Mouse (Mus musculus): Measurements from ENCODE around the gene Timmdc1.
"Not testable (repeated sequence)": the region's sequence is repeated elsewhere in the genome, so short reads cannot be mapped to it uniquely, and the experiment has no call there.

Timmdc1 gene

GRCm38 (mm10) chr16:38496604-38497140, 25.8 kb downstream of the Timmdc1 start:
- DNase-seq (ENCODE audit: low read depth, low spot score), result no peak

GRCm38 (mm10) chr16:38493890-38494289, 28.6 kb downstream of the Timmdc1 start:
- DNase-seq (ENCODE audit: low read depth, low spot score), result no peak

GRCm38 (mm10) chr16:38492551-38492950, 29.9 kb downstream of the Timmdc1 start:
- no peak for DNase-seq (ENCODE audit: low read depth, low spot score)

GRCm38 (mm10) chr16:38483582-38484309, 38.7 kb downstream of the Timmdc1 start:
- no peak for DNase-seq (ENCODE audit: low read depth, low spot score)

- DNase-seq (ENCODE audit: low read depth, low spot score), result peak; percentile 60
These were observed 39.5 kb downstream of the Timmdc1 start for GRCm38 (mm10) chr16:38482780-38483562.

- DNase-seq (ENCODE audit: low read depth, low spot score), result no peak
These were observed 41.1 kb downstream of the Timmdc1 start for GRCm38 (mm10) chr16:38481327-38481726.

- DNase-seq (ENCODE audit: low read depth, low spot score), result no peak
These were observed 44.2 kb downstream of the Timmdc1 start for GRCm38 (mm10) chr16:38478296-38478695.

GRCm38 (mm10) chr16:38477241-38477608, 45.2 kb downstream of the Timmdc1 start:
- DNase-seq (ENCODE audit: low read depth, low spot score), result not testable (repeated sequence)

- DNase-seq (ENCODE audit: low read depth, low spot score), result no peak
These were observed 45.9 kb downstream of the Timmdc1 start for GRCm38 (mm10) chr16:38476312-38477240.

- no peak for DNase-seq (ENCODE audit: low read depth, low spot score)
These were observed 46.7 kb downstream of the Timmdc1 start for GRCm38 (mm10) chr16:38475681-38476311.

GRCm38 (mm10) chr16:38474677-38475286, 47.7 kb downstream of the Timmdc1 start:
- no peak for DNase-seq (ENCODE audit: low read depth, low spot score)

- DNase-seq (ENCODE audit: low read depth, low spot score), result no peak
These were observed 48.8 kb downstream of the Timmdc1 start for GRCm38 (mm10) chr16:38473661-38474060.

GRCm38 (mm10) chr16:38472507-38472873, 50.0 kb downstream of the Timmdc1 start:
- DNase-seq (ENCODE audit: low read depth, low spot score), result no peak

GRCm38 (mm10) chr16:38471697-38472506, 50.6 kb downstream of the Timmdc1 start:
- DNase-seq (ENCODE audit: low read depth, low spot score), result no peak

- DNase-seq (ENCODE audit: low read depth, low spot score), result no peak
These were observed 53.0 kb downstream of the Timmdc1 start for GRCm38 (mm10) chr16:38469437-38469836.

GRCm38 (mm10) chr16:38468706-38469018, 53.8 kb downstream of the Timmdc1 start:
- DNase-seq (ENCODE audit: low read depth, low spot score), result peak; percentile 44

- no peak for DNase-seq (ENCODE audit: low read depth, low spot score)
These were observed 54.4 kb downstream of the Timmdc1 start for GRCm38 (mm10) chr16:38467917-38468705.

- no peak for DNase-seq (ENCODE audit: low read depth, low spot score)
These were observed 55.2 kb downstream of the Timmdc1 start for GRCm38 (mm10) chr16:38467091-38467916.

Data from 3T3-L1 (cell line).